Mouse (Mus musculus) ES-CJ7 (cell line): ENCODE measurements around the gene Ccdc102a.

Experiments used
- DNase-seq: peaks from one replicate; pipeline ENCODE4 v3.0.0; 2011; ENCODE audit warnings: low read depth, low spot score

Gene Ccdc102a

DNA sequence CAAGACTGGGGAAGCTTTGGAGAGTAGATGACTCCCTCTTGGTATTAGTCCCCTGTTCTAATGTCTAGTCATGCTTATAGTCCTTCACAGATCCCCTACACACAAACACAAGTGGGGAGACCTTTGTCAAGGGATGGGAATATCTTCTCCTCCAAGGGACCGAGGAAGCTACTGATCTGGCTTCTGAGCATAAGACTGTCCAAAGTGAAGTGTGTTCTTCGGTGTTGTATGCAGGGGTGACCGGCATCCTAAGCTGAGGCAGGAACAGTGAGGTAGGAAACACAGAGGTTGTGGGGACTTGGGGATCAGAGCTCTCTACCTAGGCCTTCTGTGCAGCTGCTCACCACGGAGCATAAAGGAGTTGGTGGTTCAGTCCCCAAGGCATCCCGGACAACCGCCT is 4.3 kb upstream of the Ccdc102a start:
- no peak for DNase-seq

DNA sequence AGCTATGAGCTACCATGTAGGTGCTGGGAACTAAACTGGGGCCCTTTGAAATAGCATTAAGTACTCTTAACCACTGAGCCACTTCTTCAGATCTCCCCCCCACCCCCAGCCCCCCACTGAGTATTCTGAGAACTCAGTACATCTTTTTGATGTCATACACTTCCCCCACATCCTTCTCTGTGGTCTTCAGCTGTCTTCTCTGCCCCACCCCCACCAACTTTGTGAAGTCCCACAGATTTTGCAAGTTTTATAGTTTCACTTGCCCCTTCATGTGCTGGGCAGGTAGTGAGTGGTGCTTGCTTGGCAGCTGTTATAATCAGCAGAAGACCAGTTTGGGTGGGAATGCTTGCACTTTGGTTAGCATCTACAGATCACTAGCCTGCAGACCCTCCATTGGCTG is 1.4 kb upstream of the Ccdc102a start:
- no peak for DNase-seq

DNA sequence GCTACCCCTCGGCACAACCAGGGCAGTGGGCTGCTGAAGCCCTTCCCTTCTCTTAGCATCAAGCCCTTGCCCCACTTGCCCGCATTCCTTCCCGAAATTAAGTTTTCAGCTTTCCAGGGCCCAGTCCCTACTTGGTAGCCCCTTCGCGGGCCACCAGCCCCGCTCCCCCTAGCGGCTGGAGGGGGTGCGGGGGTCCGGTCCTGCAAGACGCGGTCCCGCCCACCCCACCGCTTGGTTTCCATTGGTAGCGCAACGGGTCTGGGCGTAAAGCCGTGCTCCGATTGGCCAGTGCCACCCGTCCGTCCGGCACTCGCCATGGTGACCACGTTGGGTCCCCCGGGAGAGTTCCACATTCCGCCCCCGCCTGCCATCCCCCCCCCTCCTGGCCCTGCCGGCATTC is 546 bp downstream of the Ccdc102a start:
- peak; percentile 97 for DNase-seq

DNA sequence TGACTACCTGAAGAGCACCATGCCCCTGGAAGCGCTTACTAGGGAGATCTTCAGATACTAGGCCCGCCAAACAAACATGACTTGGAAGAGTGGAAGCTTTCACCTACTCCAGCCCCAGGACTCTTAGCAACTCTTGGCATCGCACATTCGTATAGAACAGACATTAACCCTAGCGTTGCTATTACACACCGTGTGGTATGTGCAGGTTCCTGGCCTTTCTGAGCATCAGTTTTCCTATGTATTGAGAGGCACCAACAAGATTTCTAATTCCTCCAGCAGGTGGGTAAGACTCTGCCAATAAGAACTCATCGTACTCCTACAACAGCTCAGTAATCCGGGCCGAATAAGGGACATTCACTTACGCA is 956 bp downstream of the Ccdc102a start:
- no peak for DNase-seq

DNA sequence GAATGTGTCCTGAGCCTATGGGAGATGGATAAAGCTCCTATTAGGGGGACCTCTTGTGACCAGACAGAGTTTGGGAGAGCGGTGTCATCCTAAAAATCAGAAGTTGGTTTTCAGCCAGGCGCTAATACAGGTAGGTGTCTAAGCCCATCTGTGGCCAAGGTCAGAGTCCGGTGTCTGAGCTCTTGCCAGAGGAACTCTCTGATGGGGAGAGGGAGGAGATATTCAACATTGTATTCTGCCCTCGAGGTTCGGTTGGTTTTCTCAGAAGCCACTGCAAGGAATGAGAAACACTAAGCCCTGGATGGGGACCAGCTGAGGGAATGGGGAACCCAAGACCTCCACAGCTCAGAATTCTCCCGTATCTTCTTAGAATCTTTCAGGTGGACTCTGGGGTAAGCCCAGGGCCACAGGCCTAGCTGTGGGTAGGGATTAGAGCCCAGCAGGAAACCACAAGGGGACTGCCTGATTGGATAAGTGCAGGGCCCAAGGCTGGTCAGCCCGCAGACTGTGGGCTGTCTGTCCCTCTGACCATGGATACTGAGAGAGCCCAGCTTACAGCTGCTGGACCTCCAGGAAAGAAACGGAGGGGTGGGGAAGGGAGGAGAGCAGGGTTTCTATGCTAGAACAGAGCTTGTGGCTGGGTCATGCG is 1.5 kb downstream of the Ccdc102a start:
- no peak for DNase-seq

DNA sequence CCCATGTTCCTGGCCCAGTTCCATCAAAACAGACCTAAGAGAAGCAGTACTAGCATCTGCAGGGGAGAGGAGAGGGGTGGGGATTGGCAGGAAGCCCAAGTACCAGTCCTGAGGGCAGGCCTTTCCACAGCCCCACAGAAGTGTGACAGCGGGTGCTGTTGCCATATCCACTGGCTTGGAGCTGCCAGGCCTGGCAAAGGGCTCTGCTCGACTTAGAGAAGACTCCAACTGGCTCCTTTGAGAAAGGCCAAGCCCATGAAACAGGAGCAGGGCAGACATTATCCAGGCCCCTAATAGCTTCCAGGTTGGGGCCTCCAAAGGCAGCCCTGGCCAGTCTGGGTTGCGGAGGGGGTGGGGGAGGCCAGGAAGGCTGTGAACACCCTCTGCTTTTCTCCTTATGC is 3.2 kb downstream of the Ccdc102a start:
- no peak for DNase-seq

DNA sequence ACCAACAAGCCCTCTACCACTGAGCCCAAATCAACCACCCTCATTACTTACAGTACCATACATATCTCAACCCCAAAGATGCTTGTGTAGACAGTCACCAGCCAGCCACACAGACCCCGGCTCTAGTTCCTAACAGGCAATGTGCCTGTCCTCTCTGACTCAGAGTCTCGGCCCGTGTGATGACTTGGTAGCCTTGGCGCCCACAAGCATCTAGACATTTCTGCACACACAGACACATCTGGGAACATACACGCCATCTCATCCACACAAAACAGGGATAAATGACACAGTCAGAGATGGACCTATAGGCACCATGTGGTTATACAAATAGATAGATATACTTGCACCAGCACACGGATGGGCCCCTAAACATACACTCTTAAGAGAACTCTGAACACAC is 3.6 kb downstream of the Ccdc102a start:
- no peak for DNase-seq

DNA sequence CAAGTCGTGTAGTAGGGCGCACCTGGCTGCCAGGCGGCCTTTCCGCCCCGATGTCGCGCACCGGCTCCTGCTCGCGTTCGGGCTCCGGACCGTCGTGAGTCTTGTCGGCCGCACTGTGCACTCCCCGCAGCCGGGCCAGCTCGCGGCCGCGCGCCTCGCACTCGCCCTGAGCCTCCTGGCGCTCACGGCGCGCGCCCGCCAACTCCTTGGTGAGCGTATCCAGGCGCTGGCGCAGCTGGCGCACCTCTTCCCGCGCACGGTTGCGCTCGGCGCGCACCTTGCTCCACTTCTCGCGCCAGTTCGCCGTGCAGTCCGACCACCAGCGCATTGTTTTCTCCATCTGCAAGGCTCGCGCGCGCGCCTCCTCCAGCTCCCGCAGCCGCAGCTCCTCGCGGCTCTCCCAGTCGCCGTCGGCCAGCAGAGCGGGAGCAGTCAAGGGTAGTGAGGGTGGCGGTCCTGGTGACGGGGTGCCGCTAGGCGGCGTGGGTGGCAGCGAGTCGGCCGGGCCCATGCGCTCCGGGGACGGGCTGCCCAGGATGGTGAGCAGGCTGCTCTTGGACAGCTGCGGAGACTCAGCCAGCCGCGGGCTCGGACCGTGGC is 4.7 kb downstream of the Ccdc102a start:
- peak; percentile 89 for DNase-seq

DNA sequence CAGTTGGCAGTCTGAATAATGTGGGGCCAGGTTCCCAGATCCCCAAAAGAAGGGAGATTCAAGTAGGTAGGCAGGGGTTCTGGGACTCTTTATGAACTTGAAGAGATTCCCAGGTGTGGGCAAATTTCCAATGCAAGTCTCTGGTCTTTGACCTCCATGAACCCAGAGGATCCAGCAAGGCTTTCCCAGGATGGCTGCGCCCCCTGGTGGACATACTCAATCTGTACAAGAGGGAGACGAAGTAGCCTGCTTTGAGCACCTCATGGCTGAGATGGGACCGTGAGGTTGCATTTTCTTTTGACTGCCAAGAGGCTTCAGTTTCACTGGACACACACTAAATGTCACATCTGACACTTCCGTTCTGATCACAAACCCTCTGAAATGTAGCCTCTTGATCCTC is 9.1 kb downstream of the Ccdc102a start:
- DNase-seq: peak; percentile 89

DNA sequence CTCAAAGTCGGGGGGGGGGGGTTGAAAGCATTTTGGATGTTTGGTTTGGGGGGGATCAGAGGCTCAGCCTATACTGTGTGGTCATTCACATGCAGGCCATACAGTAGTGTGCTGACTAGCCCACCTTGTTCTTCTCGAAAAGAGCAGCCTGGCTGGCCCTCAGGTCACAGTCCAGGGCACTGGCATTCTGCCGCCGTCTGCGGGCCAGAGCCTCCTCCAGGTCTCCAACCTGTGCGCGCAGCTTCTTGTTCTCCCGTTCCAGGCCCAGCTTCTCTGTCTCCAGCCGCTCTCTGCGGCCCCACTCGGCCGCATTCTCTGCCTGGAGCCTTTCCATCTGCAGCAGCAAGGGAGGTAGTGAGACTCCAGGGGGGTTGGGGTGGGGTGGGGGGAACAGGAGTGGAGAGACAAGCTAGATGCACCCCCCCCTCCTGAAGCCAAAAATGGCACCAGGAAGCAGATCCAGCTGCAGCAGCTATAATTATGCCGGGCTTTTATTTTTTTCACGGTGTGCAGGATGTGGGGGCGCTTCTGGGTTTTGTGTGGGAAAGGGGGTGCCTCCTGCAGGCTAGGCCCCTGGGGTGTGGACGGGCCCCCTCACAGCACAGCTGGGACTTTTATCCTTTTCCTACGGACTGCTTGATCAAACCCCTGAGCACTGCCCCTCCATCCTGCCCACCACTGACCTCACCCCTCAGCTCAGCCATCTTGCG is 10.2 kb downstream of the Ccdc102a start:
- DNase-seq: no peak

DNA sequence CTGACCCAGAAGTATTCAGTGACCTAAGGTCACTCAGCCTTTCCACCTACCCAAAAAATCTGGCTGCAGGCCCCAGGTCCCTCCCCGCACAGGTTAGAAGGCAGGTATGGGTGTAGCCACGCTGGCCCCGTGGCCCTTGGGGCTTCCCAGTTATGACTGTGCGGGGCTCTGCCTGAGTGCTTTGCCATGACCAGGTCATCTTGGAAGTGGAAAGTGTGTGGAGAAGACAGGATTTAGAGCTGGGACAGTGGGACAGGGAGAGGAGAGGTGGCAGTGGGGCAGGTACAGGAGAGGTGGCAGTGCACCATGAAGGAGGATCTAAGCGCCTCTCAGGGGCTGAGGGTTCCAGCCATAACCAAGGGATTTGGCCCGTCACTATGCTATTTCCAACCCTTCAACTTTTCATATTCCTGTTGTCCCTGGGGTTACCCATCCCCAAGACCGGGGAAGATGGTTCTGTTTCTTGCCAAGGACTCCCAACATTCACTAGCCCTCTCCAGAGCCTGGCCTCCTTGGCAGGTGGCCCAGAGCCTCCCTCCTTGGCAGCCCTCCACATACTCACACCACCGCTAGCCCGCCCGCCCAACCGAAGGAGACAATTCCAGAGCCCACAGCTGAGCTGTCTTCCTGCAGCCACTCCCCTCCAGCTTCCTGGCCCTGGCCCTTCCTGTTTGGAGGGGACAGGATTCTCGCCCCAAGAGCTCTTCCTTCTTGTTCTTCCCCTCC is 13.3 kb downstream of the Ccdc102a start:
- DNase-seq: no peak

DNA sequence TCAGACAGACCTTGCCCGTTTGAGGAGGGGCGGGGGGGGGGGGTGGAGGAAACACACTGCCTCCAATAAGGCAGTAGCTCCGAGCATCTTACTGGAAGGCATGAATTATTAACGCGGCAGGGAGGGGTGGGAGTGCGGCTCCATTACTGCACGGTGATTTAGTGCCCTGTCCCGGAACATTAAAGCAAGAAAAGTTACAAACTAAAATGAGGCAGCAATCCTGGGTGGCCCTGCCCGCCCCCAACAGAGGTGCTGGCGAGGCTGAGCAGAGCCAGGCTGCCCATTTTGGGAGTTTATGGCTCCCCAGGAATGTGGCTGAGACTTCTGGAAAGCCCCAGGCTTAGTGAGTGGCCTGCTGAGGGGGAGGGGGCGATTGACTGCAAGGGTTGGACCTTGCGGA is 14.2 kb downstream of the Ccdc102a start:
- DNase-seq: no peak

DNA sequence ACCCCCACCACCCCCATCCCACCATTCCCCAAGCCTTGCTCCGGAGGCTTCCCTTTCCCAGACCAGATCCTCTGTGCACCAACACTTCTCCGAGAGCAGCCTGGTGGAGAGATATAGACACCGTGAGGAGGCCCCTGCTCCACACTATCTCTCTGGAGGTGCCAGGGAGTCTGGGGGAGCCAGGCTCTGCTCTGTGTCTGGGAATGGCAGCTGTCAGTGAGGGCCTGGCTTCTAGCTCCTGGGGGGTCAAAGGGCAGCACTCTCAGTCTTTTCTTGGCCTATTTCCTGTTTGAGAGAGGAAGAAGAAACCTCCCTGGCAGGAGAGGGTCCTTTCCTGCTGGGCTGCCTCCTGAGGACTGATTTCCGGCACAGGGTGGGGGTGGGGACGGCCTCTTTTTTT is 16.9 kb downstream of the Ccdc102a start:
- DNase-seq: no peak

DNA sequence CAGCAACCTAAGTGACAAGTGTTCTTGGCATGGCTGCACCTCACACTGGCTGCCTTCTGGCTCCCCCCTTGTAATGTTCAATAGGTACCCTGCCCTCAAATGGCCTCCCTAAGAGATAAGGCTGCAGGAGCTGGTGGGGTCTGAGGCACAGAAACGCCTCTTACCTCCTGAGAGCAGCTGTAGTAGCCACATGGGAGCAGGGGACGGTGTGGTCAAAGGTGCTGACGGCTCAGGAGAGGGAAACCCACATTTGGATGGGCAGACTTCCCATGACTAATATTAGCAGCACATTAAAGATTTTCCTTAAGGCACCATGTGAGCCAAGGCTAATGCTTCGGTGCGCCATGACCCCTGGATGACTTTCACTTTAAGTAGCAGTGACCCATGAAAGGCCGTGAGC is 17.3 kb downstream of the Ccdc102a start:
- no peak for DNase-seq

DNA sequence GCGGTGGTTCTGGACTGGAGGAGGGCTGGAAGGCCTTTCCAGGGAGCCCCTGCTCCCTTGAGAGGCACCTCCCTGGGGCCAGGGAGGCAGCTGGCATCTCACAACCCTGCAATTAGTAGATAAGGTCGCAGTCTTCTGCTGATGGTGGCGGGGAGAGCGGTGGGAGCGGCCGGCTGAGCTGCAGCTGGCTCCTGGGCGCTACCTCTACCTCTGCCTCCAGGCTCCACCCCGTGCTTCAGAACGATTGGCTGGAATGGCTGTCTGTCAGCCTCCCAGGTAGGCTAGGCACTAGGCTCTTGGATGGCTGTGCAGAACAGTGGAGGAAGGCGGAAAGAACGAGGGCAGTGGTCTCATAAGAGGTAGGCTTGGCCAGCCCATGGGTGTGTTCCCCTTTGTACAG is 18.6 kb downstream of the Ccdc102a start:
- DNase-seq: peak; percentile 89

DNA sequence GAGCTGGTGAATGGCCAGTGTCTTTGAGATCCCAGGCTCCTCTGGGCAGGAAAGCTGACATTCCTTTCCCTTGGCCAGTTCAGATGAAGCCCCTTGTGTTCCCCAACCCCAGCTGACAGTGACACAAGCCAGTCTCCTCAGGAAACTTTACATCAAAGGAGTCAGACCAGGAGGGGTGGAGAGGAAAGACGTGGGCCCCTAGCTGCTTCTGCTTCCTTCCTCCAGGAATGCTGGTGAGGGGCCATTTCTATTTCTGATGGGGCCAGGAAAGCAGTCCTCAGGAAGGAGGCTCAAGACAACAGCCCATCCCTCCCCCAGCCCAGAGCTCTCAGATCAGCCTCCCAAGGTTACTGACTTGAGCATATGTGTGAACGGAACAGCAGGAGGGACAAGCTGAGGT is 25.0 kb downstream of the Ccdc102a start:
- DNase-seq: no peak

DNA sequence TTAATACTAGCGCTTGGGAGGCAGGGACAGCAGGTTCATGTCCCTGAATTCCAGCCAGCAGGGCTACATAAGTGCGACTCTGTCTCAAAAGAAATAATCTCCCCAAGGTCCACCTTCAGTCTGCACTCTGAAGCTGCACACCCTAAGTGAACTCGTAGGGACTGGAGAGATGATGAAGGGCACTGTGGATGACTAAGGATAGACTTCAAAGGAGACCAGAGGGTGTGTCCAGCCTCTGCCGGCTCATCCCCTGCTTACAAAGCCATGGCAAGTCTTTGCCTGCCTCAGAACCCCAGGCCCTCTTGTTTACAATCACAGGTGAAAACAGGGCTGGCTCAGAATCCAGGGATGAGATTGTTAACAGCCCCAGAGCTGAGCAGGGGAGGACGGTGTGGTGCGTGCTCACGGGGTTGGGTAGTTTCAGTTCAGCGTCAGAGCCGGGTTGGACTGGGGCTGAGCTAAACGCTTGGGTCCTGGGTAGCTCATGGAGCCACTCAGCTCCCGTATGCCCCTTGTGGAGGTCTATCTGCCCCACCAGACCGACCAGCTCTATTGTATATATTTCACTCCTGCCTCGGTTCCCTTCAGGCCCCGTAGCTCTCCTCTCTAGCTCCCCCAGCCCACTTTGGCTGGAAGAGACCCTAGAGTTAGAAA is 29.4 kb downstream of the Ccdc102a start:
- DNase-seq: no peak

DNA sequence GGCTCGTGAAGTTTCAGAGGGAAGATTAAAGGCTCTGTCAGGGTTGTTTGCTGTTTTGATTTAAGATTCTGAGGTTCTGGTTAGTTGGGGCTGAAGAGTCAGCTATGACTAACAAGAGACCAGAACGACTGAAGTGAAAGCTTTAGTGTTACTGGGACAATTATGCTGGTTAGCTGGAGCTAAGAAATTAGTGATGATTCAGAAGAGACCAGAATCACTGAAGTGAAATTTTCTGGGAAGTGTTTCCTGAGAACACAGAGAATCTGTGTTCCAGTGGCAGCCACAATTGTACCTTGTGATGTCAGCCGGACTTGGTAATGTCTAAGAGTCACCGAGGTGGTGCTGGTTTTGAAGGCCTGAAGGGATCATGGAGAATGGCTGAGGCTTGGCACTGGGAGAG is 37.2 kb downstream of the Ccdc102a start:
- DNase-seq: no peak

DNA sequence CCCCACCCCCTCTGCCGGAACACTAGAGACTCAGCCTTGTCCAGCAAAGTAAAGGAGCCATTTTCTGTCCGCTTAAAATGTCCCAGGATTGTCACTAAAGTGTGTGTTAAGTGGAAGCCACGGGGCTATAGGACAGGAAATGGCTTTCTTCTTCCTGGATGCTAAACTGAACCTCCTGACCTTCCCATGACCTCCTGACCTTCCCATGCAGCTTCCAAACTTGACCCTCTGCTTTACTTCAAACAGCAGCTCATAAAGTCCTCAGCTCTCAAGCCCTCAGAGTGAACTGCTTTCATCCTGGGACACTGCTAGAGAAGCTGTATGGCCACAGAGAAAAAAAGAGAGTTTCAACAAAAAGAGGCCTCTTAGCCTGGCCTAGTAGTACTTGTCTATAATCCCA is 41.1 kb downstream of the Ccdc102a start:
- DNase-seq: peak; percentile 52

DNA sequence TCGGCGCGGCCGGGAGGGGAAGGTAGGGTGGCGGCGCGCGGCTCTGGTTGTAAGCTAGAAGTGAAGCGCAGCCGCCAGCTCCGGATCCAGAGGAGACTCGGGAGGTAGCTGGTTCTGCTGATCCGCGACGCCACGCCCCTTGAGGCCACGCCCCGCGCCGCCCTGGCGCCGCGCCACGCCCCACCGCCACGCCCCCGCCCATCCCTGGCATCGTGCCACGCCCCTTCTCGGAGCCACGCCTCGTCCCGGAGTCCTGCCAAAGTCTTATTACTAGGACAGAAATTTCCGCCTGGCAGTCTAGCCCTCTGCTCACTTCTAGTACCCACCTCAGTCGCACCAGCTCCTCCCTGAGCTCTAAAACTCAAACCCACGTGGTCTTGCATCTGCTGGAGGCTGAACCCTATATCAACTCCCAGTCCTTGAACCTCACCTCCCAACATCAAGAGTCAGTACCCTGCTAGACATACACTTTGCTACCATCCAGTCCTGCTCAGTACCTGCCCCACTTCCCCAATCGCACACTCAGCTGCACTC is 41.6 kb downstream of the Ccdc102a start, which contains the start of gene Dok4:
TSS of gene Dok4 (minus strand) at position 134 of the 534 bp plus-strand sequence.
- DNase-seq: peak; percentile 85

DNA sequence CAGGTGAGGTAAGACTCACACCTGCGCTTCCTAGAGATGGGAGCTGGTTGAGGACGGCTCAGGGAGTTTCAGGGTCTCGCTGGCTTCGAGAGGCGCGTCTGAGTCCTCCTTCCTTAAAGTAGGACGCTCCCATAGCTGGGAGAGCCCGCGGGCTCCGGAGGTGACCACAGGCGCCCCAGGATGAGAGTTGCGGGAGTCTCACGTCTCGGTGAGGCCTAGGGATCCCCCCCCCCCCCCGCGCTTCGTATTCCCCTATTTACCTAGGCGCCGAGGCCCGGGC is 42.1 kb downstream of the Ccdc102a start:
- no peak for DNase-seq
